Mouse (Mus musculus): ENCODE data around the gene Slc16a1.
A peak's percentile ranks its signal among the peaks of the same experiment; 100 is the strongest.
"Not testable (repeated sequence)": the region's sequence is repeated elsewhere in the genome, so short reads cannot be mapped to it uniquely, and the experiment has no call there.

Gene Slc16a1

GRCm38 (mm10) chr3:104639749-104640368 is 1.4 kb downstream of the Slc16a1 start:
- DNase-seq = no peak

GRCm38 (mm10) chr3:104640855-104641254 is 2.4 kb downstream of the Slc16a1 start:
- no peak for DNase-seq

GRCm38 (mm10) chr3:104641313-104641712 is 2.8 kb downstream of the Slc16a1 start:
- DNase-seq = no peak

GRCm38 (mm10) chr3:104643113-104643512 is 4.6 kb downstream of the Slc16a1 start:
- DNase-seq = no peak

- DNase-seq = peak; percentile 81
Measured at GRCm38 (mm10) chr3:104643810-104644270, 5.4 kb downstream of the Slc16a1 start.

GRCm38 (mm10) chr3:104644371-104644770 is 5.9 kb downstream of the Slc16a1 start:
- no peak for DNase-seq

GRCm38 (mm10) chr3:104654219-104654618 is 15.8 kb downstream of the Slc16a1 start:
- DNase-seq = no peak

GRCm38 (mm10) chr3:104654921-104655320 is 16.5 kb downstream of the Slc16a1 start:
- no peak for DNase-seq

GRCm38 (mm10) chr3:104658706-104659105 is 20.2 kb downstream of the Slc16a1 start:
- DNase-seq = no peak

- DNase-seq = no peak
Measured at GRCm38 (mm10) chr3:104659758-104660157, 21.3 kb downstream of the Slc16a1 start.

- DNase-seq = peak; percentile 38
Measured at GRCm38 (mm10) chr3:104660522-104660921, 22.1 kb downstream of the Slc16a1 start.

GRCm38 (mm10) chr3:104662007-104662406 is 23.5 kb downstream of the Slc16a1 start:
- DNase-seq = no peak

GRCm38 (mm10) chr3:104662926-104663325 is 24.5 kb downstream of the Slc16a1 start:
- DNase-seq = no peak

GRCm38 (mm10) chr3:104666950-104667349 is 28.5 kb downstream of the Slc16a1 start:
- DNase-seq = no peak

- no peak for DNase-seq
Measured at GRCm38 (mm10) chr3:104667451-104667850, 29.0 kb downstream of the Slc16a1 start.

GRCm38 (mm10) chr3:104668989-104669388 is 30.5 kb downstream of the Slc16a1 start:
- DNase-seq = no peak

- no peak for DNase-seq
Measured at GRCm38 (mm10) chr3:104669856-104670182, 31.4 kb downstream of the Slc16a1 start.

- not testable (repeated sequence) for DNase-seq
Measured at GRCm38 (mm10) chr3:104670183-104671020, 31.9 kb downstream of the Slc16a1 start.

GRCm38 (mm10) chr3:104671543-104671942 is 33.1 kb downstream of the Slc16a1 start:
- no peak for DNase-seq

GRCm38 (mm10) chr3:104672041-104672440 is 33.6 kb downstream of the Slc16a1 start:
- no peak for DNase-seq

GRCm38 (mm10) chr3:104673642-104674328 is 35.3 kb downstream of the Slc16a1 start:
- DNase-seq = no peak

- no peak for DNase-seq
Measured at GRCm38 (mm10) chr3:104674329-104675220, 36.1 kb downstream of the Slc16a1 start.
